Mouse (Mus musculus): ENCODE results near the gene Hmgb1. TPM values are rescaled to one million over a fixed set of nuclear protein-coding genes. Genes with fewer than 3 reads are reported as not detected.

Hmgb1 gene
- polyA plus RNA-seq, 1 experiment from 2014 or later: 1,770 TPM

- Histone ChIP-seq H3K4me2 (replicated peaks) (peak overlapping the region; percentile 92), H3K27ac (peak overlapping the region; percentile 100), H3K4me1 (peaks cover 6% of the 10 kb centered on the region; the same call in 1 of the 2 replicates), H3K4me3 (peak overlapping the region; percentile 88), H3K36me3 (peaks cover 16% of the 10 kb centered on the region), H3K9me3 (no peaks in the 10 kb centered on the region), H3K9ac (peak overlapping the region; percentile 100), H3K27me3 (no peaks in the 10 kb centered on the region)
- under 1% methylated on average over 27 of the region's 27 CpGs for WGBS
- ATAC-seq (ENCODE audit: insufficient number of reproducible peaks, insufficient read depth, low FRiP score, low TSS enrichment): no peak
Measured at GRCm38 (mm10) chr5:149051194-149051570, 133.1 kb downstream of the Hmgb1 start.

GRCm38 (mm10) chr5:149050588-149051160, 133.6 kb downstream of the Hmgb1 start:
- Histone ChIP-seq H3K9ac (peak overlapping the region; percentile 100), H3K27me3 (no peaks in the 10 kb centered on the region), H3K4me3 (peak overlapping the region; percentile 88), H3K4me2 (replicated peaks) (peak overlapping the region; percentile 92), H3K27ac (peak overlapping the region; percentile 100; the same call in 1 of the 2 replicates), H3K9me3 (no peaks in the 10 kb centered on the region), H3K36me3 (peaks cover 21% of the 10 kb centered on the region), H3K4me1 (peaks cover 6% of the 10 kb centered on the region; the same call in 1 of the 2 replicates)
- ATAC-seq (ENCODE audit: insufficient number of reproducible peaks, insufficient read depth, low FRiP score, low TSS enrichment): no peak
- 20% methylated on average over 10 of the region's 10 CpGs for WGBS

- Histone ChIP-seq H3K4me1 (peaks cover 6% of the 10 kb centered on the region; the same call in 1 of the 2 replicates), H3K4me2 (replicated peaks) (peak overlapping the region; percentile 92), H3K9me3 (no peaks in the 10 kb centered on the region), H3K36me3 (peaks cover 28% of the 10 kb centered on the region), H3K27me3 (no peaks in the 10 kb centered on the region), H3K27ac (no peak overlapping the region), H3K4me3 (no peak overlapping the region), H3K9ac (no peak overlapping the region)
- no peak for ATAC-seq (ENCODE audit: insufficient number of reproducible peaks, insufficient read depth, low FRiP score, low TSS enrichment)
- 74% methylated on average over 3 of the region's 3 CpGs for WGBS
Measured at GRCm38 (mm10) chr5:149049435-149049834, 134.9 kb downstream of the Hmgb1 start.

- peaks cover 28% of the 10 kb centered on the region for H3K36me3 ChIP-seq
- no peak for ATAC-seq (ENCODE audit: insufficient number of reproducible peaks, insufficient read depth, low FRiP score, low TSS enrichment)
- 88% methylated on average over 1 of the region's 1 CpGs for WGBS
Measured at GRCm38 (mm10) chr5:149048961-149049360, 135.3 kb downstream of the Hmgb1 start.

GRCm38 (mm10) chr5:149046650-149047049, 137.6 kb downstream of the Hmgb1 start:
- ATAC-seq (ENCODE audit: insufficient number of reproducible peaks, insufficient read depth, low FRiP score, low TSS enrichment): no peak
- no peaks in the 10 kb centered on the region for H3K27me3 ChIP-seq
- 69% methylated on average over 9 of the region's 9 CpGs for WGBS

More at GRCm38 (mm10) chr5:149048961-149049360, 135.3 kb downstream of the Hmgb1 start:
- H3K27ac ChIP-seq: no peak overlapping the region
- no peak overlapping the region for H3K4me2 ChIP-seq (replicated peaks)
- H3K4me3 ChIP-seq: no peak overlapping the region
- no peaks in the 10 kb centered on the region for H3K9me3 ChIP-seq
- peaks cover 6% of the 10 kb centered on the region; the same call in 1 of the 2 replicates for H3K4me1 ChIP-seq
- H3K27me3 ChIP-seq: no peaks in the 10 kb centered on the region
- no peak overlapping the region for H3K9ac ChIP-seq

GRCm38 (mm10) chr5:149045470-149046085, 138.7 kb downstream of the Hmgb1 start:
- WGBS: 88% methylated on average over 9 of the region's 9 CpGs
- ATAC-seq (ENCODE audit: insufficient number of reproducible peaks, insufficient read depth, low FRiP score, low TSS enrichment): no peak
- H3K36me3 ChIP-seq: peaks cover 31% of the 10 kb centered on the region

More at GRCm38 (mm10) chr5:149046650-149047049, 137.6 kb downstream of the Hmgb1 start:
- H3K9me3 ChIP-seq: no peaks in the 10 kb centered on the region
- H3K4me2 ChIP-seq (replicated peaks): no peak overlapping the region
- H3K4me1 ChIP-seq: 0 out of 2 replicates have a peak, but pooled peaks cover 2% of the 10 kb centered on the region
- no peak overlapping the region for H3K4me3 ChIP-seq
- no peak overlapping the region for H3K27ac ChIP-seq
- H3K36me3 ChIP-seq: peaks cover 31% of the 10 kb centered on the region
- no peak overlapping the region for H3K9ac ChIP-seq

GRCm38 (mm10) chr5:149045054-149045453, 139.2 kb downstream of the Hmgb1 start:
- Histone ChIP-seq H3K9ac (no peak overlapping the region), H3K9me3 (0 out of 2 replicates have a peak, but pooled peaks cover 3% of the 10 kb centered on the region), H3K27ac (no peak overlapping the region), H3K4me1 (0 out of 2 replicates have a peak, but pooled peaks cover 2% of the 10 kb centered on the region), H3K4me3 (no peak overlapping the region), H3K36me3 (peaks cover 30% of the 10 kb centered on the region), H3K4me2 (replicated peaks) (no peak overlapping the region), H3K27me3 (no peaks in the 10 kb centered on the region)
- WGBS: 76% methylated on average over 7 of the region's 7 CpGs
- no peak for ATAC-seq (ENCODE audit: insufficient number of reproducible peaks, insufficient read depth, low FRiP score, low TSS enrichment)

More at GRCm38 (mm10) chr5:149045470-149046085, 138.7 kb downstream of the Hmgb1 start:
- Histone ChIP-seq H3K9ac (no peak overlapping the region), H3K9me3 (no peaks in the 10 kb centered on the region), H3K4me2 (replicated peaks) (no peak overlapping the region), H3K4me1 (0 out of 2 replicates have a peak, but pooled peaks cover 2% of the 10 kb centered on the region), H3K27ac (no peak overlapping the region), H3K27me3 (no peaks in the 10 kb centered on the region), H3K4me3 (no peak overlapping the region)

GRCm38 (mm10) chr5:149044067-149044466, 140.2 kb downstream of the Hmgb1 start:
- WGBS: 81% methylated on average over 4 of the region's 4 CpGs
- 0 out of 2 replicates have a peak, but pooled peaks cover 6% of the 10 kb centered on the region for H3K9me3 ChIP-seq
- no peak overlapping the region for H3K4me2 ChIP-seq (replicated peaks)
- no peak for ATAC-seq (ENCODE audit: insufficient number of reproducible peaks, insufficient read depth, low FRiP score, low TSS enrichment)
- H3K27ac ChIP-seq: no peak overlapping the region
- no peaks in the 10 kb centered on the region for H3K27me3 ChIP-seq
- H3K36me3 ChIP-seq: peaks cover 23% of the 10 kb centered on the region
- H3K9ac ChIP-seq: no peak overlapping the region
- H3K4me3 ChIP-seq: no peak overlapping the region
- H3K4me1 ChIP-seq: no peaks in the 10 kb centered on the region

GRCm38 (mm10) chr5:149043240-149043639, 141.0 kb downstream of the Hmgb1 start:
- 0 out of 2 replicates have a peak, but pooled peaks cover 6% of the 10 kb centered on the region for H3K9me3 ChIP-seq
- H3K4me1 ChIP-seq: no peaks in the 10 kb centered on the region
- H3K9ac ChIP-seq: no peak overlapping the region
- ATAC-seq (ENCODE audit: insufficient number of reproducible peaks, insufficient read depth, low FRiP score, low TSS enrichment): no peak
- peaks cover 23% of the 10 kb centered on the region for H3K36me3 ChIP-seq
- WGBS: 88% methylated on average over 6 of the region's 6 CpGs
- H3K4me2 ChIP-seq (replicated peaks): no peak overlapping the region
- no peak overlapping the region for H3K27ac ChIP-seq
- H3K4me3 ChIP-seq: no peak overlapping the region
- H3K27me3 ChIP-seq: no peaks in the 10 kb centered on the region

GRCm38 (mm10) chr5:149039825-149040224, 144.5 kb downstream of the Hmgb1 start:
- peaks cover 15% of the 10 kb centered on the region; the same call in 1 of the 2 replicates for H3K9me3 ChIP-seq
- WGBS: 91% methylated on average over 5 of the region's 5 CpGs
- H3K4me1 ChIP-seq: no peaks in the 10 kb centered on the region
- no peak overlapping the region for H3K4me3 ChIP-seq
- H3K36me3 ChIP-seq: peaks cover 3% of the 10 kb centered on the region; the same call in 1 of the 2 replicates
- no peak for ATAC-seq (ENCODE audit: insufficient number of reproducible peaks, insufficient read depth, low FRiP score, low TSS enrichment)
- no peaks in the 10 kb centered on the region for H3K27me3 ChIP-seq
- no peak overlapping the region for H3K27ac ChIP-seq
- H3K4me2 ChIP-seq (replicated peaks): no peak overlapping the region
- H3K9ac ChIP-seq: no peak overlapping the region

- H3K27me3 ChIP-seq: no peaks in the 10 kb centered on the region
- H3K4me1 ChIP-seq: no peaks in the 10 kb centered on the region
- 30% methylated on average over 10 of the region's 10 CpGs for WGBS
- peaks cover 15% of the 10 kb centered on the region; the same call in 1 of the 2 replicates for H3K9me3 ChIP-seq
- no peak overlapping the region for H3K27ac ChIP-seq
- H3K9ac ChIP-seq: no peak overlapping the region
- 0 out of 2 replicates have a peak, but pooled peaks cover 1% of the 10 kb centered on the region for H3K36me3 ChIP-seq
- no peak overlapping the region for H3K4me2 ChIP-seq (replicated peaks)
- ATAC-seq (ENCODE audit: insufficient number of reproducible peaks, insufficient read depth, low FRiP score, low TSS enrichment): no peak
- no peak overlapping the region for H3K4me3 ChIP-seq
Measured at GRCm38 (mm10) chr5:149037729-149038128, 146.6 kb downstream of the Hmgb1 start.

- Histone ChIP-seq H3K9ac (no peak overlapping the region), H3K4me1 (no peaks in the 10 kb centered on the region), H3K4me3 (no peak overlapping the region), H3K27ac (no peak overlapping the region), H3K9me3 (peaks cover 15% of the 10 kb centered on the region; the same call in 1 of the 2 replicates), H3K27me3 (no peaks in the 10 kb centered on the region), H3K4me2 (replicated peaks) (no peak overlapping the region), H3K36me3 (no peaks in the 10 kb centered on the region)
- 90% methylated on average over 3 of the region's 3 CpGs for WGBS
- no peak for ATAC-seq (ENCODE audit: insufficient number of reproducible peaks, insufficient read depth, low FRiP score, low TSS enrichment)
Measured at GRCm38 (mm10) chr5:149036920-149037319, 147.4 kb downstream of the Hmgb1 start.

Data from embryonic facial prominence, embryonic 12.5 days (tissue).